Mouse (Mus musculus) mature B cell (primary cell): ENCODE results near the gene Sugp2.
"Not testable (repeated sequence)": the region's sequence is repeated elsewhere in the genome, so short reads cannot be mapped to it uniquely, and the experiment has no call there.

ENCODE experiments used
- in situ Hi-C: fragments of 300-500 bp; cut with MboI; formaldehyde crosslinking; loops from 2 replicates; pipeline ENCODE4 v1.14.3; 2019

Sugp2 gene

DNA sequence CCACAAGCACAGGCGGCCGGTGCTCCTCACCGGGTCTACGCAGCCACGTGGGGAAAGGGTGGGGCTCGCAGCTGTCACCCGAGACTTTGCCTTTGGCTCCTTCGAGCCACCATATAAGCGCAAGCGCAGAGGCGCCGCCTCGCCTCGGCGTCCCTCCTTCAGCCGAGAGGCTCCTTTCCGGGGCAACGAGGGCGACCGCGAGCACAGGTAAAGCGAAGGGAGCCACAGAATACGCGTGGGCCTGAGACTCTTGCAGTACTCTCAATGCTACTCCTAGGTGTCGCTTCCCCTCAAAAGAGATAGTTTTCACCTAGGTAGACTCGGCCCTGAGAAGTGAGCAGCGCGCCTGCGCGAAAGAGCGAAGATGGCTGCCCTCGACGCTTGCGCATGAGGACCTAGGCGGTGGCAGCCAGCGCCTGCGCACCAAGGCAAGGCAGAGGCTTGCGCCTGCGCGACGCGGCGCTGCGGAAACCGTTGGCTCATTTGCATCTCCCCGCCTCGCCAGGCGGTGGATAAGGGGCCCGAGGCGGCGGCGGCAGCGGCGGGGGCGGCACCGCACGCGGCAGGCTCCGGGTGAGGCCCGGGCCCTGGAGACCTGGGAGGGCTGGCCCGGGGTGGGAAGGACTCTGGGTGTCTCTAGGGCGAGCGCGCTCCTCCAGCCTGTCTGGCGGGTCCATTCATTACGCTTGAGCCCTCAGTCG, at the start of gene Sugp2, which contains the start of gene Armc6:
Sugp2 (plus strand) TSS at position 147 of the 701 bp plus-strand sequence.
Armc6 (minus strand) TSS at position 387 of the 701 bp plus-strand sequence.
- in situ Hi-C loops: no loop called here

DNA sequence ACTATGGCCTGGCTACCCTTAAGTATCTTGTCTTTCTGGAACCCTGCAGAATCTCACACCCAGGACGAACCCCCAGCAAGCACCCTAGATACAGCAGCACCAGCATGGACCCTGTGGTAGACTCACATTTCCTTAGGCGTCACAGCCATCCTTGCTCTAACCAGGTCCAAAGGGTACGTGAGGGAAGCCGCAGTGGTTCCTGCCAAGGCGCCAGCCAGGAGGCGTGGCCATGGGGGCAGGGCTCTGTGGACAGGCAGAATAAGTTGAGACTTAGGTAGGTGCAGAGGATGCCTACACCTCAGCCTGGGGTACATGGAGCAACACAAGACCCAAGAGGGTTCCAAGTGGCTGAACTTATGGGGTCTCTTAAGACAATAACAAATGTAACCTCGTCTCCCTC, 45.3 kb upstream of the Sugp2 start:
- in situ Hi-C loops: no loop called here

DNA sequence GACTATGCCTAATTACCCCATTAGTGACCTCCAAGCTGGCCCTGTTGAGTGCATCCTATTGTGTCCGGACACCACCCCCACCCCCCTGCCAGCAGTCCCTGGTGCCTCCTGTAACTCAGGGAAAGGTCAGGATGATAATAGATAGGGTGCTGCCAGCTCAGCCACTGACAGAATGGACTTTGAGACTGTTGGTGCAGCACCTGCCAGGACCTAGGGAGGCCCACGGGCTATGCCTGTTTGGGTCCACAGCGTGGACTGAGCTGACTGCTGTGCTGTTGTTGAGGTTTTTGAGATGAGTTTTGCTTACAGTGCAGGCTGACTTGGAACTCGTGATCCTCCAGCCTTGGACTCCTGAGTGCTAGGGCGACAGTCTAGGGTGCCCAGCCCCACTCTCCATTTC, 40.8 kb upstream of the Sugp2 start:
- in situ Hi-C loops: no loop called here

DNA sequence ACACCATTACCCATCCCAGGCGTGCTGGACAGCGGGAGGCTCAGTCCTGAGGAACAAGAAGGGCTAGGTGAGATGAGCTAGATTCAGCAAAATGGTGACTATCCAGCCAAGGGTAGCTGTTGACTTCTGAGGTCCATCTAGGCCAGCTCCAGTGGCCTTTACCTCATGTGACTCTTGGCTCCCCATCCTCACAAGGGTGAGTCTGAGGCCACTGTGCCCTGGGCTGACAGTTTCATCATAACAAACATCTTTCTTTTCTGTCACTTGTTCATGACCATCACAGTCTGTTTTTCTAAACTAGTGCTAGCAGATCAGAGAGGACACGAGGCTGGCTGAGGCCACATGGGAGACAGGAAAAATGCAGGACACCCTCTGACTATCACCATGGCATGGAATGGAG, 39.8 kb upstream of the Sugp2 start:
- in situ Hi-C loops: no loop called here

DNA sequence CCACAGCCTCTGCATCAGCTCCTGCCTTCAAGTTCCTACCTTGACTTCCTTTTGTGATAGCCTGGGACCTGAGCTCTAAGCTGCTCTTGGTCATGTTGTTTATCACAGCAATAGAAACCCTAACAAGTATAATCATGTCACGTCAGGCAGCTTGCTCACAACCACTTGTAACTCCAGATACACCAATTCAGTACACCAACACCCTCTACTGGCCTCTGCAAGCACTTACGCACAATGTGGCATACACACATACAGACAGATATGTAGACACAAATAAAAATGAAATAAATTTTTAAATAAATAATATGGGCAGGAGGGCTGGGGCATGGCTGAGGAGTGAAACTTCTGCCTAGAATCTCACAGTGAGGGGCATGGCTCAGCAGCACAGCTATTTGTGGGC, 38.3 kb upstream of the Sugp2 start:
- in situ Hi-C loops: no loop called here

DNA sequence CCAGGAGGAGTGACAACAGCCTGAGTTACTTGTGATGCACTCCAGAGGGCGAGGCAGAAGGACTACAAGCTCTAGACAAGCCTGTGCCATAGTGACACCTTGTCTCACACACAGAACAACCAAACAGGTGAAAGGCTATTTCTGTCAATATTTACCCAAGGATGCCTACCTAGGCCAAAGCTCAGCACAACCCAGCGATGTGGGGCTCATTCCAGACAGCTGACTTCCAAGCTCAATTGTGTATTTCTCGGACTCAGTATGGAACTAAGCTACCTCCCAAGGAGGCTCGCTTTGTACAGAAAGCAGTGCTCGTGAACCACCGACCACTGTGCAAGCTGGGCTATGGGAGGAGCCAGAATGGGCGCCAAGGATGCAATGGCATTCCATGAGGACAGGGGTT, 36.4 kb upstream of the Sugp2 start:
- in situ Hi-C loops: no loop called here

DNA sequence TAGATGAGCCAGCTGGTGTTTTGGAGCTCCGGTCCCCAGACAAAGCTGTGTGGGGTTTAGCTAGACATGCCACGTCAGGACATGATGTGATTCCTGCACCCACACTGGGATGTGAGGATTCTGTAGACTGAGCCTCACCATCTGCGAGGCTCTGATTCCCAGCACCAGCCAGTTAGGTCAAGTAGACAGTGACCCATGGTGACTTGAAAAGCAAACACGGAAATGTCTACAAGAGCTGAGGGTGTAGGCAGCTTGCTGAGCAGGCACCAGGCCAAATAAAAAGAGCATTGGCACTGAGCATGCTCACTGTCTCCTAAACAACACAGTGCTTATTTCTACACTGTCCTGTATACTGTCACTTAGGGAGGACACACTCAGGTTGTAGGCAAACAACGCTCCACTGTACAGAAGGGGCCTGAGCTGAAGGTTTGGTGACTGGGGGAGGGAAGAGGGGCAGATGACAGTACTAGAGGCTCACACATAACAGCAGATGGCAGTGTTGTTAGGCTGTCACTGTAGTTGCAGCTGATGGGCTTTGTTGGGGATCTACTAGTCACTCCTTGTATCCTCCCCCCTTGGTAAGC, 33.8 kb upstream of the Sugp2 start:
- in situ Hi-C loops: no loop called here

DNA sequence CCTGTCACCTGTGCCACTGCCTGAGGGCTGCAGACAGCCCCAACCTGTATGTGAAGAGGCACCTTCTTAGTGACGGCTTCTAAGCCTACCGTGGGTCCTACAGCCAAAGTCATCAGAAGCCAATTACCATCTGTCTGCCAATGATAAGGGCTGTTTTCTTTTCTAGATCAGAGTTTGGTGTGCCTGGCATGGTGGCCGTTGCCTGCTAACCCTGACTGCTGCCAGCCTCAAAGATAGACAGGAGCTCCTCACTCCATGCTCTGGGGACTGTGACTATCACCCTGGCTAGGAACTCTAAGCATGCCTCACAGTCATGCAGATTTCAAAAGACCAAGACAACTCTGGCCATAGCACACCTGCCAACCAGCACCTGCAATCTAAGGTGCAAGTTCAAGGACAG, 32.6 kb upstream of the Sugp2 start:
- in situ Hi-C loops: no loop called here

DNA sequence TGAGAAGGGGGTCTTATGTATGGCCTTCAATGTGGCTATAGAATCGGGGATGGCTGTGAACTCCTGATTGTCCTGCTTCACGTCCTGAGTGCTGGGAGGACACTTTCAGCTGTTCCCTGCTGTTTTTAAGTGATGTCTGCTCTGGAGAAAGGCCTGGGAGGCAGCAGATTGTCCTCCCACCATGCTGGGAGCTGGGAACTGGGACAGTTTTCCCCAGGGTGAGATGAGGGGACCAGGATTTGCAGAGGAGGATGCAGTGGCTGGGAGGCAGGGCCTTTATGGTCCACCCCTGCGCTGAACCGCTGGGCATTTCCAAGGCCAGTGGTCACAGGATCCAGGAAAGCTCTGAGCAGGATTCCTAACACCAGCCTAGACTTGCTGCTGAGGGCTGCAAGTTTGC, 31.0 kb upstream of the Sugp2 start:
- in situ Hi-C loops: no loop called here

DNA sequence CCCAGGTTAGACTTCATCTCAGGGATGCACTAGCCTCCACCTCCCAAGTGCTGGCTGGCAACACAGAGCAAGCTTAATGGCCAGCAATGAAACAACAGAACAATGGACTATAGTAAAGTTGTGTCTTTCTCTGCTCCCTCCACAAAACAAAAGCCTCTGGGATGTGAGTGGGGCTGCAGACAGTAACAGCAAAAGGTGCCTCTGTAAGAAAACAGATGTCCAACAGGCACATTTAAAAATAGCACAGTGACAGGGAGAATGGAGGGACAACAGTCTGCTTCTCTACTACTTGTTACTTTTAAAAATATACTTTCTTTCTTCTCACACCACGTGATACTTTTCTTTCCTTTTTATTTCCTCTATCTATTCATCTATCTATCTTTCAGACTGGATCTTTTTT, 29.3 kb upstream of the Sugp2 start:
- in situ Hi-C loops: no loop called here

DNA sequence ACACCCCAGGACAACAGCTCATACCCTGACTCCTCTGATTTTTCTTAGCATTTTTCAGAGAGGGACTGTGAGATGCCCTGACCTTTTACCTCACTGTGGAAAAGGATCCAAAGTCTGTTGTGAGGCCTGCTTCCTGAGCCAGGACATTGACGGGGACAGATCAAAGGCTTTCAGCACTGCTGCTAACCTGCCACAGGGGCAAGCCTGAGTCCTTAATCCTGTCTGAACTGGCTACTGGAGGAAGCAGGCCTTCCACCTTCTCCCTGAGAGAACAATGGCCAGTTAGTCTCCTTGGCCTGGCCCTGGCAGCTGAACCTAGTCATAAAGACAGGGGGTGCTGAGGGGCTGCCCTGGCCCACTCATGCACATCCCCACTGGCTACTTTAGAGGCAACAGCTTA, 25.9 kb upstream of the Sugp2 start:
- in situ Hi-C loops: no loop called here

DNA sequence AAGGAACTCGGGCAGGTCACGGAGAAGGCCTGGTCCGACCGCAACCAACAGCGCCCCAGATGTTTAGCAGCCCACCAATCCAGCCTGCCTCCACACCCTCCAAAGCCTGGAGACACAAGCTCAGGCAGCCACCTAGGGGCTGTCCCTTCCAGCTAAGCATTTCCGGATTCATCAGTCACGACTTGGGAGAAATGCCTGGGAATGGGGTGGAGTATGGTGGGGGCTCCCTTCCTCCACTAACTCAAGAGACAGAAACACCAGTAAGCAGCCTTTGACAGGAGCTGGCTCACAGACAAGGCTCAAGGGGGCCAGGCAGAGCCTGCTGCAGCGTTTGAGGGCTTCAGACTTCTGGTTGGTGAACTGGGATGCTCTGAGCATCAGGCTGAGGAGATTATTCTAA, 23.5 kb upstream of the Sugp2 start:
- in situ Hi-C loops: no loop called here

DNA sequence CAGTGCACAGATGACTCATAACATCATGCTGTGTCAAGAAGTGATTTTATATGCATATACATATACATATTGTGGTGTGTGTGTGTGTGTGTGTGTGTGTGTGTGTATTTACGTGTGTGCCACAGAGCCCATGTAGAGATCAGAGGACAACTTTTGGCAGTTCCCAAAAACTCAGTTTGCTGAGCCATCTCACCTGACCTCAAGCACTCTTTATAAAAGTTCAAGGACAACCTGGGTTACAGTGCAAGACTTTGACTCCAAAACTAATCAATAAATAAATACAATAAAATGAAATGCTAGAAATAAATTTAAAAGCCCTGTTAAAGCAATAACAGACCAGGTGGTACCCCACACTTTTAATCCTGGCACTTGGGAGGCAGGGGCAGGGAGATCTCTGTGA, 22.8 kb upstream of the Sugp2 start:
- in situ Hi-C loops: no loop called here

DNA sequence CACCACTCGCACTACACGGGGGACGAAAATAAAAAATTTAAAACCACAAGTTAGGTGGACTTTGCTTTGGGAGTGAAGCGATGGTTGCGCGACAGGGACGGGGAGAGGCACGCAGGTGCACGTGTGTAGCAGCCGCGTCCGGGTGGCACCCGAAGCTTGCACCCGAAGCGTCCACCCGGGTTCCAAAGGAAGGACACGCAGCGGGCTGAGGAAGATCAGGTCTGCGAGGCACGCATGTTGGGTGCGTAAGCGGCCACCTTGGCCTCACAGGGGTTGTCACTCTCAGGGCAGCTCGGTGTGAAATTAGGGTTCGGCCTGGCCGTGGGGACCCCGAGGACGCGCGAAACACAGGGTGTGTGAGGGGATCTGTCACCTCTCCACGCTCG, 22.3 kb upstream of the Sugp2 start:
- in situ Hi-C loops: no loop called here

DNA sequence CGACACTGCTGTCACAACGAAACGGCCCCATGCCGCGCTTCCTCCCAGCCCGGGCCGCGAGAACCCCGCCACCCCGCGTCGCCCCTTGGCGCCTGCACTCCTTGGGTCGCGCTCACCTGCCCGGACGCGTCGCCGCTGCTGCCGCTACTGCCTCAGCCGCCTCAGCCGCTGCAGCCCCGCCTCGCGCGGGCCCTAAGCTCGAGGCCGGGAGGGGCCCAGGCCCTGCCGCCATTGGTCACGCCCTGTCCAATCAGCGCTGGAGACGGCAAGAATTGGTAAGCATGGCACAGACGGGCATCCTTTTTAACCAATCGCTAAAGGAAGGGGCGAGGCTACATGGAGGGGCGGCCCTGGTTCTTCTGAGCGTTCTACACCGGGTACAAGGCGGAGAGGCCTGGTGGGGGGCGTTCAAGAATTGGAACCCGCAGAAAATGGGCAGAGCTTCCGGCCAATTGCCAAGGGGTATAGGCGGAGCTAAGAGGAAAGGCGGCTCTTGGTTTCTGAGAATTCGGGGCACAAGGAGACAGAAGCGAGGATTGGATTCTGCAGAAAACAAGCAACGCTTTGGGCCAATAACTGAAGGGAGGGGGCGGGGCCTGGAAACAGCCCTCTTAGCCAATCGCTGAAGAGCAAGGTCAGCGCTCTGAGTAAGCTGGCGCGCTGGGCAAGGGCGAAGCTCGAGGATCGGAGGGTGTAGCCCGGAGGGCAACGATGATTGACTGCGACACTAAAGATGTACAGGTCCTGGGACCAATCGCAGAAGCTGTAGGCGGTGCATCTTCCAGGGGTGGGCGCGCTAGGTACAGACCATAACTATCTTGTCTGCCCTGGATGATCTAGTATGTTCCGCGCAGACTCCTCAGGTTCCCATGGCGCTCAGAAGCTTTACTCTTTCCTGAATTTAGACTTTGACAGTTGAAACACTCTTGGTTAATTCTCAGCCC, 21.6 kb upstream of the Sugp2 start, which contains the start of gene Slc25a42:
Slc25a42 (minus strand) TSS at position 194 of the 944 bp plus-strand sequence.
- in situ Hi-C loops: no loop called here

DNA sequence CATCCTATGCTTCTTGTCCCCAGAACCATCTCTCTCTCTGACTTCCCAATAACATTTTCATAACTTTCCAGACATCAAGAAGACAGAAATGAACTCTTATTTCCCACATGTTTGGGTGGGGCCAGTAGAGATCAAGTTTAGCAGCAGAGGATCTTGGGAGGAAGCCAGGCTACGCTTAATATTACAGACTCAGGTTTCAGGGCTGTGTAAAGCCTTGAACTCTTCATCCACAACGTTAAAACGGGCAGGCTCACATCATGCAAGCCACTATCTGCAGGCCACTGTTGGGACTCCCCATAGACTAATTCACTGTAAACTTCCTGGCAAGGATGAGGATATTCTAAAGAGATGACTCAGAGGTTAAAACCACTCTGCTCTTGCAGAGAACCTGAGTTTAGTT, 19.6 kb upstream of the Sugp2 start:
- in situ Hi-C loops: no loop called here

DNA sequence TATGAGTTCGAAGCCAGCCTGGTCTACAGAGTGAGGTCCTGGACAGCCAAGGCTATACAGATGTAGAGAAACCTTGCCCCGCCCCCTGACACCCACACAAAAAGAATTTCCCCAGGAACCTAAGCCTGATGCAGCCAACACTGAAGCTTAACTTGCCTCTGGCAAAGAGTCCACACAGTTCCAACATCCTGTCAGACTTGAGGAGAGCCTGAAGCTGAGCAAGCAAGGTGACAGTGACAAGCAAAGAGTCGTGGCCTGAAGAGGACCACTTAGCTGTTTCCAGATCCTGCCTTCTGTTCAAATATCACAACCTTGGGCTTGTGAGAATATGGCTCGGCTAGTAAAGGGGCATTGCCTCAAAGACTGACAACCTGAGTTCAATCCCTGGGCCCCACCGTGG, 18.9 kb upstream of the Sugp2 start:
- in situ Hi-C loops: no loop called here

DNA sequence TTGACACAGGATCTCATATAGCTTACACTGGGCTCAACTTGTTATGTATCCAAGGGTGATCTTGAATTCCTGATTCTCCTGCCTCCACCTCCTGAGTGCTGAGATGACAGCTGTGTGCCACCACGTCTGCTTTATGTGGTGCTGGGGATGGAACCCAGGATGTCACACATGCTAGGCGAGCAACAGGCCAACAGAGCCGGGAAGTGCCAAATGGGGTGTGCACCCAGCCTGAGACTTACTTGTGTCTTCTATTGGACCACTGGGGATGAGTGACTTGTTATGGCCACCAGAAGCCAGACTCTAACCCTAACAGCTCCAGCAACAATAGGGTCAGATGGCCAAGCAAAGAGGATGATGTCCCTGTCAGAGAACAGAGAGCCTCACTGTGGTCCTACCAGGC, 17.9 kb upstream of the Sugp2 start:
- in situ Hi-C loops: not testable (repeated sequence)

DNA sequence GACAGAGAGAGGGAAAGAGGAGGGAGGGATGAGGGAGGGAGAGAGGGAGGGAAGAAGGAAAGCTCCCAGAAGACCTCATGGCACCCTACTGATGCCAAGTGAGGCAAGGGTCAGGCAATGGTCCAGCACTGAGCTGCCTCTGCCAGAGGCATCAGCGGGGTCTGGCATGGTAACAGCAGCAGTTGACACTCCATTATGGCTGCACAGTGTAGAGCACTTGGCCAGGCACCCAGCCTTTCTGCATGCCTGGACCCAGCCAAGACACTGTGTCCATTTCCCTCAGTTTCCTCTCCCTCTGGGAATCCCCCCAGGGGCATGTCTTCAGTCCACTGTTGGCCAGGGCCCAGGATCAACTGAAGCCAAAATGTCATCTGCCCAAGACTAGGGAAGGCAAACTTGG, 17.5 kb upstream of the Sugp2 start:
- in situ Hi-C loops: no loop called here

DNA sequence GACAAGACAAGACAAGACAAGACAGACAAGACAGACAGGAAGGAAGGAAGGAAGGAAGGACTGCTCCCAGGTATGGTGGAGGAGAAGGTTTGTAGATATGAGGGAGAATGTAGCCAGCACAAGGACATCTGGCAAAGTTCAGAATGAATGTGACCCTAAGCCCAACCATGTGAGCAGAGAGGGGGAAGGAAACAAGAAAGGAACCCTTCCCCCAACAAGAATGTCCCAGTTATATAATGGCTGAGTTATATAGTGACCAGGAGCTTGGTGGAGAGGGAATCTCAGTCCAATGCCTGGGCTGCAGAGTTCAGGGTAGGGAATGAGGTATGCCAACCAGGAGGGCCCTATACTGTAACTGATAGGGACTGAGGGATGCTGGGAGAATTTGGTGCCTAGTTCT, 16.6 kb upstream of the Sugp2 start:
- in situ Hi-C loops: no loop called here

DNA sequence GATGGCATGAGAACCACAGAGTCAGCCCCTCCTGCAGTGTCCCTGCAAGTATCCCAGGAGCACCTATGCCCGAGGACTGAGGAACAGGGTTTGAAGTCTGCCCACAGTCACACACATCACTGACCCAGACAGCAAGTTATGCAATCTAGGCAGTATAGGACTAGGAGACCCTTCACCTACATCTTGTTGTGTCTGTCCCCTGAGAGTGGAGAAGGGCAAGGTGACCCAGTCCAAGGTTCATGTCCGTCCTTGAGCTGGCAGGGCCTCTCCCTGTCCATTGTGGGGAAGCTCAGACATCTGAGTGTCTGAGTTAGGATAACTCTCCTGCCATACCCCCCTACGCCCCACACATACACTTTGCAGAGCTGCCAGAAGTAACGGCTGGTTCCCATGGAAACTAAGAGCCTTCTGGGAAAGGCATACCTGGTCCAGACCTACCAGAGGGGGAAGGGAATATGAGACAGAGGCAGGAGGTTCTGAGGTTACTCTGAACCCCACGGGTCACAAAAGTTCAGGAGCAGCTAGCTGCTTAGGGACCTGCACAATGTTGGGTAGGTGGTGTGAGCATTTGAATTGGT, 14.8 kb upstream of the Sugp2 start:
- in situ Hi-C loops: no loop called here

DNA sequence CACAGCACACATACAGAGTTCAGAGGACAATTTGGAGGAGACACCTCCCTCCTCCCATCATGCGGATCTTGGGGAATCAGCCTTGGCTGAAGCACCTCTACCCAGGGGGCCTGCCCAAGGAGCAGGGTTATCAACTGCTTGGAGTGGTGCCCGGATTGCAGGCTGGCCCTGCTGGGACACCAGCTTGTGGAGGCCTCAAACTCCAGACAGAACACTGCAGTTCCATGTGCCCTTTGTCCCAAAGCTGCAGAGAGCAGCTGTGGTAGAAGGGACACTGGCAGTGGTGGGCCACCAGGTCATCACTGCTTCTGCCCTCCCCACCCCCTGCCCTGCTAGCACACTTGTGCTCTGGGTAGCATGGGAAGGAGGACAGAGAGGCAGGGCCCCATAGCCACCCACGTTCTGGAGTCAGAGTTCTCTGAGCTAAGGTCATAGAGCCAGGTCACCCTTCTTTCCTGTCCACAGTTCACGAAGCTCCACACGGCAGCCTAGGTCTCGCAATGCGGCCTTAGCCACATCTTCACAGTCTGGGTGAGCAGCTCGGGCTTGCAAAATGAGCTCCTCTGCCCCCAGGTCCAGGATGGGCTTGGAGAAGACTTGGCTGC, 13.7 kb upstream of the Sugp2 start:
- in situ Hi-C loops: no loop called here
